Mouse (Mus musculus): Measurements from ENCODE around the gene Bcl9. TPM values are rescaled to one million over a fixed set of nuclear protein-coding genes. Genes with fewer than 3 reads are reported as not detected.
A peak's percentile ranks its signal among the peaks of the same experiment; 100 is the strongest.

Gene Bcl9
- total RNA-seq, 1 experiment from 2014 or later, result 1.3 TPM

GRCm38 (mm10) chr3:97203880-97204279 is 93.8 kb downstream of the Bcl9 start:
- ATAC-seq (replicated peaks; ENCODE audit: insufficient number of reproducible peaks, low FRiP score, low TSS enrichment, poor library complexity, severe bottlenecking), result peak; percentile 44

GRCm38 (mm10) chr3:97201943-97202342 is 95.8 kb downstream of the Bcl9 start:
- peak; percentile 47; the same call in 1 of the 2 replicates for ATAC-seq (replicated peaks; ENCODE audit: insufficient number of reproducible peaks, low FRiP score, low TSS enrichment, poor library complexity, severe bottlenecking)

GRCm38 (mm10) chr3:97199261-97199660 is 98.5 kb downstream of the Bcl9 start:
- no peak for ATAC-seq (replicated peaks; ENCODE audit: insufficient number of reproducible peaks, low FRiP score, low TSS enrichment, poor library complexity, severe bottlenecking)

- no peak for ATAC-seq (replicated peaks; ENCODE audit: insufficient number of reproducible peaks, low FRiP score, low TSS enrichment, poor library complexity, severe bottlenecking)
Measured at GRCm38 (mm10) chr3:97196571-97196970, 101.1 kb downstream of the Bcl9 start.

GRCm38 (mm10) chr3:97185098-97185860 is 112.4 kb downstream of the Bcl9 start:
- ATAC-seq (replicated peaks; ENCODE audit: insufficient number of reproducible peaks, low FRiP score, low TSS enrichment, poor library complexity, severe bottlenecking), result no peak

GRCm38 (mm10) chr3:97183810-97184209 is 113.9 kb downstream of the Bcl9 start:
- ATAC-seq (replicated peaks; ENCODE audit: insufficient number of reproducible peaks, low FRiP score, low TSS enrichment, poor library complexity, severe bottlenecking), result no peak

- no peak for ATAC-seq (replicated peaks; ENCODE audit: insufficient number of reproducible peaks, low FRiP score, low TSS enrichment, poor library complexity, severe bottlenecking)
Measured at GRCm38 (mm10) chr3:97180527-97180926, 117.2 kb downstream of the Bcl9 start.

- ATAC-seq (replicated peaks; ENCODE audit: insufficient number of reproducible peaks, low FRiP score, low TSS enrichment, poor library complexity, severe bottlenecking), result no peak
Measured at GRCm38 (mm10) chr3:97178885-97179284, 118.8 kb downstream of the Bcl9 start.

- no peak for ATAC-seq (replicated peaks; ENCODE audit: insufficient number of reproducible peaks, low FRiP score, low TSS enrichment, poor library complexity, severe bottlenecking)
Measured at GRCm38 (mm10) chr3:97172632-97173031, 125.1 kb downstream of the Bcl9 start.

GRCm38 (mm10) chr3:97172231-97172630 is 125.5 kb downstream of the Bcl9 start:
- no peak for ATAC-seq (replicated peaks; ENCODE audit: insufficient number of reproducible peaks, low FRiP score, low TSS enrichment, poor library complexity, severe bottlenecking)

GRCm38 (mm10) chr3:97171531-97171930 is 126.2 kb downstream of the Bcl9 start:
- no peak for ATAC-seq (replicated peaks; ENCODE audit: insufficient number of reproducible peaks, low FRiP score, low TSS enrichment, poor library complexity, severe bottlenecking)

- no peak for ATAC-seq (replicated peaks; ENCODE audit: insufficient number of reproducible peaks, low FRiP score, low TSS enrichment, poor library complexity, severe bottlenecking)
Measured at GRCm38 (mm10) chr3:97167126-97167525, 130.6 kb downstream of the Bcl9 start.

GRCm38 (mm10) chr3:97164477-97164876 is 133.2 kb downstream of the Bcl9 start:
- no peak for ATAC-seq (replicated peaks; ENCODE audit: insufficient number of reproducible peaks, low FRiP score, low TSS enrichment, poor library complexity, severe bottlenecking)

GRCm38 (mm10) chr3:97161773-97162172 is 135.9 kb downstream of the Bcl9 start:
- no peak for ATAC-seq (replicated peaks; ENCODE audit: insufficient number of reproducible peaks, low FRiP score, low TSS enrichment, poor library complexity, severe bottlenecking)

GRCm38 (mm10) chr3:97160908-97161307 is 136.8 kb downstream of the Bcl9 start:
- no peak for ATAC-seq (replicated peaks; ENCODE audit: insufficient number of reproducible peaks, low FRiP score, low TSS enrichment, poor library complexity, severe bottlenecking)

- ATAC-seq (replicated peaks; ENCODE audit: insufficient number of reproducible peaks, low FRiP score, low TSS enrichment, poor library complexity, severe bottlenecking), result no peak
Measured at GRCm38 (mm10) chr3:97159986-97160385, 137.7 kb downstream of the Bcl9 start.

GRCm38 (mm10) chr3:97159509-97159850 is 138.2 kb downstream of the Bcl9 start:
- no peak for ATAC-seq (replicated peaks; ENCODE audit: insufficient number of reproducible peaks, low FRiP score, low TSS enrichment, poor library complexity, severe bottlenecking)

- peak; percentile 94 for ATAC-seq (replicated peaks; ENCODE audit: insufficient number of reproducible peaks, low FRiP score, low TSS enrichment, poor library complexity, severe bottlenecking)
Measured at GRCm38 (mm10) chr3:97158611-97159508, 138.9 kb downstream of the Bcl9 start, which contains the start of gene Acp6. Acp6 (plus strand) TSS chr3:97158777.

- no peak for ATAC-seq (replicated peaks; ENCODE audit: insufficient number of reproducible peaks, low FRiP score, low TSS enrichment, poor library complexity, severe bottlenecking)
Measured at GRCm38 (mm10) chr3:97157958-97158599, 139.6 kb downstream of the Bcl9 start.
